Mouse (Mus musculus) heart, adult 2 months (tissue): ENCODE data around the gene Calhm1. TPM values are rescaled to one million over a fixed set of nuclear protein-coding genes. Genes with fewer than 3 reads are reported as not detected.

Experiments used
- DNase-seq, 2 experiments: peaks; one replicate each; pipeline ENCODE4 v3.0.0; 2021
- H3K27ac ChIP-seq: fragments of 200-600 bp; 2 replicates; pipeline ENCODE4 v1.8.1; 2022
- H3K27me3 ChIP-seq: fragments of 200-500 bp; 2 replicates; pipeline ENCODE4 v1.6.1; 2012; ENCODE audit warnings: mild to moderate bottlenecking, low read length, inconsistent platforms, mixed read lengths; ENCODE audit not compliant: control insufficient read depth, insufficient read depth
- H3K36me3 ChIP-seq: fragments of 200-500 bp; 2 replicates; pipeline ENCODE4 v1.6.1; 2012; ENCODE audit warnings: low read length, inconsistent platforms; ENCODE audit not compliant: control insufficient read depth, insufficient read depth
- H3K4me1 ChIP-seq: fragments of 200-500 bp; 2 replicates; pipeline ENCODE4 v1.6.1; 2011; ENCODE audit warnings: low read length; ENCODE audit not compliant: control insufficient read depth, insufficient read depth
- H3K4me3 ChIP-seq: fragments of 200-600 bp; 2 replicates; pipeline ENCODE4 v1.8.1; 2022
- H3K79me2 ChIP-seq: fragments of 200-500 bp; replicated peaks from 2 replicates; pipeline ENCODE4 v1.6.1; 2012; ENCODE audit warnings: mild to moderate bottlenecking, inconsistent platforms, low read length, moderate library complexity, mixed read lengths; ENCODE audit not compliant: control insufficient read depth, insufficient read depth
- H3K9ac ChIP-seq: fragments of 200-500 bp; 2 replicates; pipeline ENCODE4 v1.6.1; 2012; ENCODE audit warnings: low read depth, mild to moderate bottlenecking, control low read depth, inconsistent platforms, low read length, mixed read lengths
- CTCF ChIP-seq: fragments of 200-600 bp; IDR thresholded peaks from 2 replicates; pipeline ENCODE4 v1.8.1; 2022; ENCODE audit warnings: antibody characterized with exemption, mild to moderate bottlenecking, moderate library complexity
- EP300 ChIP-seq: fragments of 200-500 bp; IDR thresholded peaks from 2 replicates; pipeline ENCODE4 v1.6.1; 2011; ENCODE audit warnings: low read depth, low read length, control low read depth; ENCODE audit not compliant: insufficient read depth
- POLR2A ChIP-seq: fragments of 200-500 bp; IDR thresholded peaks from 2 replicates; pipeline ENCODE4 v1.6.1; 2011; ENCODE audit warnings: mild to moderate bottlenecking, low read depth, low read length, control low read depth; ENCODE audit not compliant: insufficient read depth
- WGBS: fragments of 180-500 bp; shearing (Covaris S2); methylation state at CpG from one replicate; pipeline ENCODE4 v1.1.7; 2018; 5-methylcytosine and 5-hydroxymethylcytosine counted together
- intact Hi-C: fragments of 180-260 bp; cut with DNase I; formaldehyde crosslinking; loops from one replicate; pipeline ENCODE4 v1.15.1; 2025
- long read RNA-seq: library from polyadenylated mRNA; stranded (forward); transcript quantifications from one replicate; pipeline ENCODE4 v2.0.0, GENCODE M21; 2021
- polyA plus RNA-seq: library from polyadenylated mRNA; depleted of rRNA; stranded (reverse); fragments of >200 nt; gene quantifications from 2 replicates; pipeline ENCODE4 v1.2.3, GENCODE M21; 2012; rRNA removed
- total RNA-seq, 2 experiments: library from RNA; stranded (reverse); gene quantifications; 2 replicates each; pipeline ENCODE4 v1.2.3; 2021

Calhm1 gene
- total RNA-seq, result not detected
- not detected in 2 replicates for polyA plus RNA-seq
- long read RNA-seq, result 0 reads

- TF ChIP-seq EP300 (no peak), CTCF (no peak), POLR2A (no peak)
- no peak for DNase-seq
- intact Hi-C loops, result no loop called here
- Histone ChIP-seq H3K4me1 (no peaks in the 10 kb centered on the region), H3K27me3 (no peaks in the 10 kb centered on the region), H3K36me3 (no peaks in the 10 kb centered on the region), H3K79me2 (no peaks in the 10 kb centered on the region), H3K27ac (no peak within 1 kb of the TSS), H3K4me3 (no peak within 1 kb of the TSS), H3K9ac (no peak within 1 kb of the TSS)
- WGBS, result 92% methylated on average over 6 of the region's 6 CpGs
Observed at GRCm38 (mm10) chr19:47144154-47144553, at the start of gene Calhm1. TSS of gene Calhm1 (minus strand) at chr19:47144254.

DNA sequence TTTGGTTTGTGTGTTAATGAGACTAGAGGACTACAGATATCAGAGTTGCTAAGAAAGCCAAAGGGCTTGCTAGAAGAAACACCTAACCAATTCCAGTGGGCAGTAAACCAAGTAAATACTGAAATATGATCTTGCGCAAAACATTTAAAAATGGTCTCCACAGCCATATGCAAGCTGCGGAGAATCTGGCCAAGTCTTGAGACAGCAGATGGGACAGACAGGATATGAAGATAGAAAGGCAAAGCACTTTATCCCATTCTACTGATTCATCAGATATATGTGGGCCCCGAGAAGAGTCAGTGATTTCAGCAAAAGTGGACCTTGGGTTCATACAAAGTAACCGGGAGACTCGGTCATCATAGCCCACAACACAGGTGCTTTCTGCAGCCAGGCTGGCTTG is 48.1 kb upstream of the Calhm1 start:
- no peak overlapping the region for H3K27ac ChIP-seq
- no peaks in the 10 kb centered on the region for H3K79me2 ChIP-seq
- no peak for DNase-seq
- intact Hi-C loops, result no loop called here
- 92% methylated on average over 5 of the region's 5 CpGs for WGBS
- H3K4me1 ChIP-seq, result no peaks in the 10 kb centered on the region
- TF ChIP-seq EP300 (no peak), CTCF (no peak), POLR2A (no peak)
- H3K4me3 ChIP-seq, result no peak overlapping the region
- no peaks in the 10 kb centered on the region for H3K36me3 ChIP-seq
- no peaks in the 10 kb centered on the region for H3K27me3 ChIP-seq
- no peak overlapping the region for H3K9ac ChIP-seq

DNA sequence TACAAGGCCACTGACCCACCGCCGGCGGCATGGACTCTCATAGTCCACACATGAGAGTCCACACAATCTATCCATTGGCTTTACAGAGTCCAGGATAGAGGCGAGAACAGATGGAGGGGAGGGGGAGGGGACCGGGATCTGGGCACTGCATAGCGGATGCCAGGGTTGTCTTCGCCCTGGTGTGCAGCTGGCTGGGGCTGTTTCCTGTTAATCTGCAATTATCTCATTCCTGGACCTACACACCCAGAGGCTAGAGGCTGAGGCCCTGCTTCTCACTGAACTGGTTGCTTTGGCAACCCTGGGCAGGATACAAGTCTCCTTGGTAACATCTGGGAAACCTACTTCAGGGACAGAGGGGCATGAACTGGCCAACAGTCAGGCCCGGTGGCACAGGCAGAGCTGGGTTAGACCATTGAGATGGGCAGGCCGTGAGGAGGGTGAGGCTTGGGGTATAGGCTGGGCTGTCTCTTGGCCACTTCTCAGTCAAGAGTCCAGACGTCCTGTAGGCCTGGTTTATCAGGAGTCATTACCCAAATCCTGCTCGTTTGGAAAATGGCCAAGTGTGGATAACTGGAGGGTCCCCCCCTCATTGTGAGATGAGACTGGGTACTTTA is 44.6 kb upstream of the Calhm1 start:
- 64% methylated on average over 11 of the region's 11 CpGs for WGBS

GRCm38 (mm10) chr19:47186514-47187275 is 42.6 kb upstream of the Calhm1 start:
- H3K4me1 ChIP-seq, result no peaks in the 10 kb centered on the region
- H3K79me2 ChIP-seq, result no peaks in the 10 kb centered on the region
- no peak overlapping the region for H3K4me3 ChIP-seq
- H3K27me3 ChIP-seq, result no peaks in the 10 kb centered on the region
- no peak overlapping the region for H3K27ac ChIP-seq
- TF ChIP-seq CTCF, result no peak
- TF ChIP-seq POLR2A, result no peak
- TF ChIP-seq EP300, result no peak
- no peak overlapping the region for H3K9ac ChIP-seq
- WGBS, result 39% methylated on average over 15 of the region's 15 CpGs
- no peak for DNase-seq
- intact Hi-C loops, result no loop called here
- no peaks in the 10 kb centered on the region for H3K36me3 ChIP-seq

More for the DNA sequence above, 44.6 kb upstream of the Calhm1 start:
- intact Hi-C loops, result no loop called here
- TF ChIP-seq POLR2A (no peak), EP300 (no peak), CTCF (no peak)
- H3K27me3 ChIP-seq, result no peaks in the 10 kb centered on the region
- H3K79me2 ChIP-seq, result no peaks in the 10 kb centered on the region
- H3K4me3 ChIP-seq, result no peak overlapping the region
- H3K36me3 ChIP-seq, result no peaks in the 10 kb centered on the region
- no peak overlapping the region for H3K27ac ChIP-seq
- DNase-seq, result no peak
- H3K4me1 ChIP-seq, result no peaks in the 10 kb centered on the region
- H3K9ac ChIP-seq, result no peak overlapping the region

- H3K27me3 ChIP-seq, result no peaks in the 10 kb centered on the region
- H3K9ac ChIP-seq, result no peak overlapping the region
- intact Hi-C loops, result no loop called here
- no peak overlapping the region for H3K27ac ChIP-seq
- no peak overlapping the region for H3K4me3 ChIP-seq
- H3K79me2 ChIP-seq, result no peaks in the 10 kb centered on the region
- no peak for DNase-seq
- no peaks in the 10 kb centered on the region for H3K36me3 ChIP-seq
- 45% methylated on average over 4 of the region's 4 CpGs for WGBS
- TF ChIP-seq CTCF (no peak), EP300 (no peak), POLR2A (no peak)
- H3K4me1 ChIP-seq, result no peaks in the 10 kb centered on the region
Observed at GRCm38 (mm10) chr19:47184736-47185135, 40.7 kb upstream of the Calhm1 start.

GRCm38 (mm10) chr19:47184221-47184620 is 40.2 kb upstream of the Calhm1 start:
- Histone ChIP-seq H3K27ac (no peak overlapping the region), H3K79me2 (no peaks in the 10 kb centered on the region), H3K27me3 (peaks cover 4% of the 10 kb centered on the region), H3K9ac (no peak overlapping the region), H3K4me3 (no peak overlapping the region), H3K4me1 (no peaks in the 10 kb centered on the region), H3K36me3 (no peaks in the 10 kb centered on the region)
- intact Hi-C loops, result no loop called here
- DNase-seq, result no peak
- TF ChIP-seq POLR2A (no peak), EP300 (no peak), CTCF (no peak)
- WGBS, result 62% methylated on average over 8 of the region's 8 CpGs
